Mouse (Mus musculus) CH12.LX (cell line): Measurements from ENCODE around the gene Rhobtb1.

Source experiments
- CTCF ChIP-seq, 2 experiments: IDR thresholded peaks in 1 of 2; conservative IDR thresholded peaks in 1 of 2; 2 replicates each; pipeline ENCODE4 v1.5.1; 2011 to 2012; ENCODE audit warnings: low read depth in 2 of 2, low read length in 2 of 2, improper control_type of control experiment in 1 of 2, inconsistent platforms in 1 of 2, mild to moderate bottlenecking in 1 of 2, moderate library complexity in 1 of 2
- ZKSCAN1 ChIP-seq: IDR thresholded peaks from 2 replicates; pipeline ENCODE4 v1.6.1; 2012; ENCODE audit warnings: low read depth, inconsistent platforms, low read length, improper control_type of control experiment, borderline replicate concordance

GRCm38 (mm10) chr10:69276920-69277435 lies 125.7 kb downstream of the Rhobtb1 start:
- TF ChIP-seq ZKSCAN1 (no peak), CTCF (conservative IDR thresholded peaks at IDR 0.05 in 1 of 2, IDR thresholded peaks at IDR 0.05 in 1 of 2; ENCODE audit: low read depth in 2 of 2, low read length in 2 of 2) (no peak)
